Mouse (Mus musculus): ENCODE data around the gene Srp68.
"Not testable (repeated sequence)": the region's sequence is repeated elsewhere in the genome, so short reads cannot be mapped to it uniquely, and the experiment has no call there.

- TF ChIP-seq POLR2A (IDR thresholded peaks at IDR 0.05; ENCODE audit: low read depth, low read length); CTCF (conservative IDR thresholded peaks at IDR 0.05; ENCODE audit: insufficient read depth, insufficient read length, low read depth, low read length): not testable (repeated sequence)
Observed at GRCm38 (mm10) chr11:116277184-116277583, 3.2 kb upstream of the Srp68 start.
